Mouse (Mus musculus): ENCODE measurements around the gene Cacng1.

DNA sequence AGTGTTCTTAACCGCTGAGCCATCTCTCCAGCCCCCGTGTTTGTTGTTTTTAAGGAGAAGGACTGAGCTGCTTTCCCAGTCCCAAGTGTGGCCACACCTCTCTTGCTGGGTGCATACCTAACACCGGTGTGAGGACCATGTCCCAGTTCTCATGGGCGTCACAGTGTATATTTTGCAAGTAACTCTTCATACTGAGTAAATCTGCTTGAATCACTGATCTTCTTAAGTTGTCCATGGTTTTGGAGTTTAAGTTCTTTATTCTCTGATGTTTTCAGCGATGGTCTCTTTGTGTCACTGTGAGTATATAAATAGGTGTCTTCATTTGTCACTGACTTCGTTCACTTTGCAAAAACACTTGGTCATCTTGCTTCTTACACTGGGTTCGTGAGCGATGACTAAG is 41.7 kb downstream of the Cacng1 start:
- TF ChIP-seq CHD2 (IDR thresholded peaks at IDR 0.05; ENCODE audit: low read depth, low read length), result no peak
- no peak for TF ChIP-seq HCFC1 (IDR thresholded peaks at IDR 0.05; ENCODE audit: borderline replicate concordance, insufficient read depth, low read length)
- TF ChIP-seq MAFK (IDR thresholded peaks at IDR 0.05; ENCODE audit: insufficient read depth, low read depth, low read length), result no peak
- TF ChIP-seq ZNF384 (IDR thresholded peaks at IDR 0.05; ENCODE audit: low read depth, low read length), result no peak
- no peak for TF ChIP-seq ZC3H11A (IDR thresholded peaks at IDR 0.05; ENCODE audit: borderline replicate concordance, low read depth, low read length)

All from ES-E14 (cell line).